Mouse (Mus musculus) neural tube, embryonic 15.5 days (tissue): ENCODE measurements around the gene Aloxe3. TPM values are rescaled to one million over a fixed set of nuclear protein-coding genes. Genes with fewer than 3 reads are reported as not detected.

ENCODE experiments used
- ATAC-seq: fragments of 200-750 bp; cut with Nextera tagmentation; 2 replicates; pipeline ENCODE4 v1.8.0; 2017; ENCODE audit warnings: mild to moderate bottlenecking, moderate TSS enrichment, moderate library complexity; ENCODE audit not compliant: low FRiP score
- H3K27ac ChIP-seq: fragments of 300-500 bp; sonication (generic); replicated peaks from 2 replicates; pipeline ENCODE4 v1.5.1; 2015; ENCODE audit warnings: mild to moderate bottlenecking, inconsistent platforms
- H3K27me3 ChIP-seq: fragments of 300-500 bp; sonication (generic); replicated peaks from 2 replicates; pipeline ENCODE4 v1.6.1; 2015; ENCODE audit warnings: inconsistent platforms
- H3K36me3 ChIP-seq: fragments of 300-500 bp; sonication (generic); 2 replicates; pipeline ENCODE4 v1.6.1; 2015; ENCODE audit warnings: inconsistent platforms
- H3K4me1 ChIP-seq: fragments of 300-500 bp; sonication (generic); 2 replicates; pipeline ENCODE4 v1.6.1; 2015; ENCODE audit warnings: inconsistent platforms
- H3K4me2 ChIP-seq: fragments of 300-500 bp; sonication (generic); 2 replicates; pipeline ENCODE4 v1.6.1; 2015; ENCODE audit warnings: inconsistent platforms, mild to moderate bottlenecking, moderate library complexity
- H3K4me3 ChIP-seq: fragments of 300-500 bp; sonication (generic); replicated peaks from 2 replicates; pipeline ENCODE4 v1.5.1; 2015; ENCODE audit warnings: mild to moderate bottlenecking, inconsistent platforms
- H3K9ac ChIP-seq: fragments of 300-500 bp; sonication (generic); replicated peaks from 2 replicates; pipeline ENCODE4 v1.6.1; 2015; ENCODE audit warnings: mild to moderate bottlenecking, inconsistent platforms
- H3K9me3 ChIP-seq: fragments of 300-500 bp; sonication (generic); replicated peaks from 2 replicates; pipeline ENCODE4 v1.6.1; 2016; ENCODE audit warnings: inconsistent platforms
- WGBS: fragments of 180-500 bp; shearing (Covaris S2); methylation state at CpG from one replicate; pipeline ENCODE4 v1.1.7; 2015; ENCODE audit warnings: mixed read lengths; 5-methylcytosine and 5-hydroxymethylcytosine counted together
- polyA plus RNA-seq: library from polyadenylated mRNA; unstranded; fragments of >200 nt; fragmentation: Nextera tagmentation; extraction: Ambion mirVana; gene quantifications from 2 replicates; pipeline ENCODE4 v1.2.1, GENCODE M21; 2015

Aloxe3 gene
- polyA plus RNA-seq, 1 experiment from 2014 or later, result 6.1 TPM

DNA sequence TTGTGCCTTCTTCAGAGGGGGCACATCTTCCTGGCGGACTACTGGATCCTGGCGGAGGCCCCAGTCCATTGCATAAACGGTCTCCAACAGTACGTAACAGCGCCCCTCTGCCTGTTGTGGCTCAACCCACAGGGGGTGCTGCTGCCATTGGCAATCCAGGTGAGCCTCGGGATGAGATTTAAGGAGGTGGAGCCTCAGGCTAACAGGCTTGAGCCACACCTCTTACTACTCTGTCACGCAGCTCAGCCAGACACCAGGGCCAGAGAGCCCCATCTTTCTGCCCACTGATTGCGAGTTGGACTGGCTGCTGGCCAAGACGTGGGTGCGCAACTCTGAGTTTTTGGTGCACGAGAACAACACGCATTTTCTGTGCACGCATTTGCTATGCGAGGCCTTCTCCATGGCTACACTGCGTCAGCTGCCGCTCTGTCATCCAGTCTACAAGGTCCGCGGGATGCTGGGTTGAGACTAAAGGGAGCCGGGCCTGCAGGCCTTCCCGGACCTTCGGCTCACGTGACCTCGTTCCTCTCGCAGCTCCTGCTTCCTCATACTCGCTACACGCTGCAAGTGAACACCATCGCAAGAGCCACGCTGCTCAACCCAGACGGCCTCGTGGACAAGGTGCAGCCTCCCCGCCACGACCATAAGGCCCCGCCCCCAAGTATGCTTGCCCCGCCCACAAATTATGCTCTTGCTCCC lies 8.4 kb downstream of the Aloxe3 start:
- peaks cover 15% of the 10 kb centered on the region for H3K4me1 ChIP-seq
- peak overlapping the region; percentile 40 for H3K4me3 ChIP-seq
- 2% methylated on average over 34 of the region's 34 CpGs for WGBS
- no peaks in the 10 kb centered on the region for H3K36me3 ChIP-seq
- H3K27ac ChIP-seq, result peak overlapping the region; percentile 45; the same call in 1 of the 2 replicates
- peak overlapping the region; percentile 43 for H3K9ac ChIP-seq
- H3K27me3 ChIP-seq, result peaks cover 6% of the 10 kb centered on the region; the same call in 1 of the 2 replicates
- peak overlapping the region; percentile 69 for H3K4me2 ChIP-seq
- peak; percentile 75 for ATAC-seq
- H3K9me3 ChIP-seq, result no peaks in the 10 kb centered on the region

DNA sequence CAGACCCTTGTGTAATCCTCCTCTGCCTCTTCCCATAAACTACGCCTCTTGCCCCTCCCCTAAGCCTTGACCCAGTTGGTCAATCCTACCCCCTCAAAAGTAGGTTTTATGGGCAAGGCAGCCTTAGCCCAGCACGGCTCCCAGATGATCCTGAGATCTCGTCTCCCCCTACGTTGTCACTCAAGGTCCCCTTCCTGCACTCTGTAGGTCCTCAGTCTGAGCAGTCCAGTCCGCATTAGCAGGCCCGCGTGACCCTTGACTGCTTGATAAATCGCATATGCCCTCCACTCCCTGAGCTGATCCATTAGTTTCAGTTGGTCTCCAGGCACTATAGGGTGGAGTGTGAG lies 8.9 kb downstream of the Aloxe3 start:
- Histone ChIP-seq H3K4me3 (peak overlapping the region; percentile 40), H3K9me3 (no peaks in the 10 kb centered on the region), H3K27me3 (peaks cover 6% of the 10 kb centered on the region; the same call in 1 of the 2 replicates), H3K4me1 (peaks cover 15% of the 10 kb centered on the region), H3K4me2 (peak overlapping the region; percentile 69), H3K36me3 (no peaks in the 10 kb centered on the region), H3K27ac (no peak overlapping the region), H3K9ac (peak overlapping the region; percentile 43; the same call in 1 of the 2 replicates)
- WGBS, result 35% methylated on average over 8 of the region's 8 CpGs
- no peak for ATAC-seq

DNA sequence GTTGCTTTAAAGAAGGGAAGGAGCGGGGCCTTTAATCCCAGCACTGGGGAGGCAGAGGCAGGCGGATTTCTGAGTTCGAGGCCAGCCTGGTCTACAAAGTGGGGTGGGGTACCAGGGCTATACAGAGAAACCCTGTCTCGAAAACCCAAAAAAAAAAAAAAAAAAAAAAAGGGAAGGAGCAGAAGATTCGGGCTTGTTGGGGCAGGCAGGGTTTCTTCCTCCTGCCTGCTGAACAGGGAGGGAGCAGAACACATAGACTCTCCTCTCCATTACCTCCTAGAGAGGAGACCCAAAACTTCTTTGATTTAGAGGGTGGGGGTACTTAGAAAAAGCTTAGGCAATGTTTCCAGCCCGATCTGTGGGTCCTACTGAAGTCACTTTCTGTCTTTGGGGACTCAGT lies 9.7 kb downstream of the Aloxe3 start:
- ATAC-seq, result no peak
- peaks cover 6% of the 10 kb centered on the region; the same call in 1 of the 2 replicates for H3K27me3 ChIP-seq
- no peak overlapping the region for H3K4me2 ChIP-seq
- no peak overlapping the region for H3K4me3 ChIP-seq
- WGBS, result 90% methylated on average over 6 of the region's 6 CpGs
- peaks cover 15% of the 10 kb centered on the region for H3K4me1 ChIP-seq
- no peaks in the 10 kb centered on the region for H3K9me3 ChIP-seq
- no peaks in the 10 kb centered on the region for H3K36me3 ChIP-seq
- no peak overlapping the region for H3K9ac ChIP-seq
- no peak overlapping the region for H3K27ac ChIP-seq

DNA sequence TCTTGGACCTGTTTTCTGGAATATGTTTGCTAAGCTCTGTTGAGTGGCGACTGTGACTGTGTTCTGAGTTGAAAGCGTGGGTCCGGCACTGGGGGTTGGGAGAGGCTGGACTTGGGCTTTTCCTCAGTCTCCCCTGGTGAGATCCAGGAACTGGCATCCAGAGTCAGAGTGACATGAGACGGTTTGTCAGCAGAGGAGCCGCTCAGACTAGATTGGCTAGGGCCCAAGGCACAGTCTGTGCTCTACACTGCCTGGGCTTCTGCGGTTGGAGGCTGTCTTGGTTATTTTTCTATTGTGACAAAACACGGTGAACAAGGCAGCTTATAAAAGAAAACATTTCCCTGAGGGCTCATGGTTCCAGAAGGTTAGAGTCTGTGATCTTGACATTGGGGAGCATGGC lies 21.9 kb downstream of the Aloxe3 start:
- Histone ChIP-seq H3K4me1 (0 out of 2 replicates have a peak, but pooled peaks cover 10% of the 10 kb centered on the region), H3K9me3 (no peaks in the 10 kb centered on the region), H3K27me3 (peaks cover 10% of the 10 kb centered on the region; the same call in 1 of the 2 replicates), H3K4me2 (no peak overlapping the region), H3K4me3 (no peak overlapping the region), H3K9ac (no peak overlapping the region), H3K36me3 (no peaks in the 10 kb centered on the region), H3K27ac (no peak overlapping the region)
- no peak for ATAC-seq
- WGBS, result 69% methylated on average over 7 of the region's 7 CpGs

DNA sequence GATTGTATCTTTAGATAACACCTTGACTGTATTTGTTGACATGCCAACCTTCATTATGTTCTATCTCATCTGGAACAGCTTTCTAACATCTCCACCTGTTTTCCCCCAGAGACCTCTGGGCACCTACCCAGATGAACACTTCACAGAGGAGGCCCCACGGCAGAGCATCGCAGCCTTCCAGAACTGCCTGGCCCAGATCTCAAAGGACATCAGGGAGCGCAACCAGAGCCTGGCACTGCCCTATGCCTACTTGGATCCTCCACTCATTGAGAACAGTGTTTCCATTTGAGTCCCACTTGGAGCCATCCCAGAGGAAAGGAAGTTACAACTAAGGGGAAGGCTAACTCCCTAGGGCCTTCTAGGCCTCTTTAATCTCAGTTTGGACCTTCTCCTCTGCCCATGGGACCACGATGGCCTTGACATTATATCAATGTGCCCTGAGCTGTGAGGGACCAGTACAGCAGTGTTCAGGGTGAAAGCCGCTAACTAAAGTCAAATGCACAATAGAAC lies 22.8 kb downstream of the Aloxe3 start:
- WGBS, result 86% methylated on average over 5 of the region's 5 CpGs
- Histone ChIP-seq H3K4me2 (no peak overlapping the region), H3K27ac (no peak overlapping the region), H3K9me3 (no peaks in the 10 kb centered on the region), H3K4me1 (0 out of 2 replicates have a peak, but pooled peaks cover 10% of the 10 kb centered on the region), H3K9ac (no peak overlapping the region), H3K36me3 (no peaks in the 10 kb centered on the region), H3K4me3 (no peak overlapping the region), H3K27me3 (peaks cover 10% of the 10 kb centered on the region; the same call in 1 of the 2 replicates)
- ATAC-seq, result no peak

DNA sequence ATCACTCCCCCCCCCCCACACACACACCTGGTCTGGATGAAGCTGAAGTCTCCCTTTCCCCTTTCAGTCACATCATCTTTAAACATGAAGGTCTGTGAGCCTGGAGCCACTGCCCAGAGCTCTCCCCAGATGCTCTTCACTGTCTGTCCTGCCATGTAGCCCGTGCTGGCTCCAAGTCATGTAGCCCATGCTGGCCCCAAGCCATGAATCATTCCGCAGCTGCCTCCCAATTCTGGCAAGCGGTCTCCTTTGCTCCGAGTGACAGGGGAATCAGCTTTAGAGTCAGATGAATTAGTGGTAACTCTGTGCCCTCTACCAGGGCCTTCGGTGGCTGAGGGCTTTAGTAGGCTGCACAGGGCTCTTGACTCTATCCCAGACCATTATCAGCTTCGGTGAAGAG lies 24.0 kb downstream of the Aloxe3 start:
- Histone ChIP-seq H3K27me3 (peaks cover 10% of the 10 kb centered on the region; the same call in 1 of the 2 replicates), H3K9me3 (no peaks in the 10 kb centered on the region), H3K36me3 (no peaks in the 10 kb centered on the region), H3K4me3 (no peak overlapping the region), H3K27ac (no peak overlapping the region), H3K4me1 (0 out of 2 replicates have a peak, but pooled peaks cover 10% of the 10 kb centered on the region), H3K9ac (no peak overlapping the region), H3K4me2 (no peak overlapping the region)
- no peak for ATAC-seq
- 73% methylated on average over 6 of the region's 6 CpGs for WGBS

DNA sequence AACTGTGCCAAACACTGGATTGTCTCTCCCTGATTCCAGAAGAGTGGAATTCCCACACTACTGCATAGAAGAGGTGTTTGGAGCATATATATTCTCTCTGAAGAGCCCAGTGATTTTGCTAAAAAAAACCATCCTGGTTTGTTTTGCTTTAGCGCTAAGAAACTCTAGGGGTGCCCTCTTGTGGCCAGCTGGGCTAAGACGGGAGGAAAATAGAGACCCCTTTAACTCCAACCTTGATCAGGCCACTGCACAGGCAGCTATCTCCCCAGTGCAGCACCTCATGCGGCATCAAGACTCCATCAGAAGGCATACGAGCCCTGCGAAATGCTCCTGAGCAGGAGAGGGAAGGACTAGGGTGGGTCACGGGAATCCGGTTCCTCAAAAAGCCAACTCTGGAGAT lies 24.7 kb downstream of the Aloxe3 start:
- Histone ChIP-seq H3K9ac (0 out of 2 replicates have a peak overlapping the region, but pooled peaks have one; percentile 23), H3K27ac (no peak overlapping the region), H3K9me3 (no peaks in the 10 kb centered on the region), H3K27me3 (peaks cover 13% of the 10 kb centered on the region; the same call in 1 of the 2 replicates), H3K4me3 (peak overlapping the region; percentile 23), H3K4me1 (0 out of 2 replicates have a peak, but pooled peaks cover 10% of the 10 kb centered on the region), H3K36me3 (no peaks in the 10 kb centered on the region), H3K4me2 (peak overlapping the region; percentile 50)
- ATAC-seq, result no peak
- WGBS, result 3% methylated on average over 7 of the region's 7 CpGs

DNA sequence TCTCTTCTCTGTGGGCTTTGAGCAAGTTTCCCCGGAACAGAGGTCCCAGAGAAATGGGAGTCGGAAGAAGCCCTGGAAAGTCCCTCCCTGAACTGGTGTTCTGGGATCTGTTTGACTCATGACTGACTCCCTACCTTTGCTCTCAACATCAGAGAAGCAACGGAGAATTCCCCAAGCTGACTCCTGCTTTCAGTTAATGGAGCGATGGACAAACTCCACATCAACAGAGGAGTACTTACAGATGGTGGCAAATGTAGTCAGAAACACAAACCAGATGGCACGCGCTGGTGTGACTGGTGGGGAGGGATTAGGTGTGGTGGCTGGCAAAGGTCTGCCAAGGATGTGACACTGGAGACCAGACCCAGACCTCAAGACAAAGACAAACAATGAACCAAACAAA lies 25.3 kb downstream of the Aloxe3 start:
- Histone ChIP-seq H3K36me3 (no peaks in the 10 kb centered on the region), H3K27ac (no peak overlapping the region), H3K4me3 (peak overlapping the region; percentile 23), H3K9me3 (no peaks in the 10 kb centered on the region), H3K9ac (0 out of 2 replicates have a peak overlapping the region, but pooled peaks have one; percentile 23), H3K27me3 (peaks cover 15% of the 10 kb centered on the region; the same call in 1 of the 2 replicates), H3K4me2 (peak overlapping the region; percentile 50), H3K4me1 (0 out of 2 replicates have a peak, but pooled peaks cover 10% of the 10 kb centered on the region)
- no peak for ATAC-seq
- WGBS, result 64% methylated on average over 6 of the region's 6 CpGs

DNA sequence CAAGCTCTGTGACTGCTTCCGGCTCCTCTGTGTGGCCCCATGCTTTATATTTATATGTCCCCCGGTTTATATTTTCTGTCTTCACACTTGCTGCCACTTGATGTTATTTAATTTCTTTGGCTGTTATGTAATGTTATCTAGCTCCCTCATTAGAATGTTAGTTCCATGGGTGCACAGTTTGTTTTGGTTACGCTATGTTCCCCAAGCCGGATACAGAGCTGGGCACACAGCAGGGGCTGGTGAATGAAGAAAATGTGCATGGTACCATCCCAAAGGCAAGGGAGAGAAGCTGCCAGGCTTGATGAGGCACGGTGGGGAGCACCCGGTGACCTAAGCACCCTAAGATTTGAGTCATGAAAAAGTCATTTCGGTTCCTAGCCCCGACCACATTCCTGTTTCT lies 28.1 kb downstream of the Aloxe3 start:
- no peak for ATAC-seq
- no peak overlapping the region for H3K9ac ChIP-seq
- H3K4me1 ChIP-seq, result peaks cover 18% of the 10 kb centered on the region
- H3K27ac ChIP-seq, result no peak overlapping the region
- H3K4me2 ChIP-seq, result no peak overlapping the region
- 86% methylated on average over 8 of the region's 8 CpGs for WGBS
- no peaks in the 10 kb centered on the region for H3K9me3 ChIP-seq
- peaks cover 33% of the 10 kb centered on the region for H3K27me3 ChIP-seq
- H3K4me3 ChIP-seq, result no peak overlapping the region
- H3K36me3 ChIP-seq, result no peaks in the 10 kb centered on the region

DNA sequence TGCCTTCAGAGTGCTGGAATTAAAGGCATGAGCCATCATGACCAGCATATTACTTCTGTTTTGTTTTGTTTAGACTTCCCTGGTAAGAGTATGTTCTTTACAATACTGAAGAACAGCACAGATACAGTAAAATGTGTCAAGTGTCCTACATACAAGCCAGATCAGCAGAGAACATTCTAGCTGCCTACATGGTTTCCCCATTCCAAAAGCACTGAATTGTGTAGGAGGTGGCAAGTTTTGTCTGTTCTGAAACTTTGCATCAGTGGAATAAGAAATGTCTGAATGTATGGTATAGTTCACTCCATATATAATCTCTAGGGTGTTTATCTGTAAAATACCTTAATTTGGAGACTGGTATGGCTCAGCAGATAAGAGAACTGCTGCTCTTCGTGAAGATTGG lies 29.7 kb downstream of the Aloxe3 start:
- H3K27ac ChIP-seq, result no peak overlapping the region
- no peak overlapping the region for H3K4me3 ChIP-seq
- H3K36me3 ChIP-seq, result no peaks in the 10 kb centered on the region
- WGBS, result 48% methylated on average over 1 of the region's 1 CpGs
- H3K4me2 ChIP-seq, result no peak overlapping the region
- no peak for ATAC-seq
- no peaks in the 10 kb centered on the region for H3K9me3 ChIP-seq
- H3K27me3 ChIP-seq, result peaks cover 34% of the 10 kb centered on the region
- no peak overlapping the region for H3K9ac ChIP-seq
- peaks cover 15% of the 10 kb centered on the region for H3K4me1 ChIP-seq

DNA sequence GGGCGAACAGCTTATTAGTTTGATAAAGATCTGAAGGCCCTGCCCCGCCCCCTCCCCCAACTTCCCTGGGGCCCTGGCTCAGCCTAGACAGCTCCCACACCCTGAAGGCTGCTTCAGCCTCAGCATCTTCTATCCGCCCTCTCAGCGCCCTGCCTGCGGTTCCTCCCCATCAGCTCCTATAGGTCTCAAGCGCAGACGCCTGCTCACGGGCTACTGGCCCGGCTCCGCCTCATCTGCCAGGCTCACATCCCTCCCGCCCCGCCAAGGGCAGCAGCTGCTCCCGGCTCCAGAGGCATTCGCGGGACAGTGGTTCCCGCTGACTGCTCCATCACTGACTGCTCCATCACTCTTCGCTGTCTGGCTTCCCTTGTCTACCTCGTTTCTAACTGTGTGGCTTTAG lies 31.1 kb downstream of the Aloxe3 start, which contains the start of gene Alox12b:
Alox12b (plus strand) TSS at position 190 of the 400 bp plus-strand sequence.
- no peak for ATAC-seq
- Histone ChIP-seq H3K9ac (no peak within 1 kb of the TSS; the same call in 1 of the 2 replicates), H3K4me1 (peaks cover 8% of the 10 kb centered on the region), H3K4me3 (peak within 1 kb of the TSS; percentile 25), H3K27me3 (peaks cover 31% of the 10 kb centered on the region), H3K9me3 (no peaks in the 10 kb centered on the region), H3K27ac (no peak within 1 kb of the TSS), H3K36me3 (no peaks in the 10 kb centered on the region), H3K4me2 (peak within 1 kb of the TSS; percentile 53)
- WGBS, result 3% methylated on average over 17 of the region's 18 CpGs

DNA sequence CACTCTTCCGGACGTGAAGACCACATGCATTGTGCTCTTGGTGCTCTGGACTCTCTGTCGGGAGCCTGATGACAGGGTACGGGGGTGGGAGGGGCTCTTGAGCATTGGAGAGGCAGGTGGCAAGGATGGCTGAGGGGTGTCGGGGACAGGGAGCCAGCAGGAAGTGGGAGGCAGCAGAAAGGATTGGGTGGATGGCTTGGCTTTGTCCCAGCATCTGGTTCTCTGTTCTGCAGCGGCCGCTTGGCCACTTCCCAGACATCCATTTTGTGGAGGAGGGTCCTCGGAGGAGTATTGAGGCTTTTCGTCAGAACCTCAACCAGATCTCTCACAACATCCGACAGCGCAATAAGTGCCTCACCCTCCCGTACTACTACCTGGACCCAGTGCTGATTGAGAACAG lies 43.6 kb downstream of the Aloxe3 start:
- Histone ChIP-seq H3K4me3 (no peak overlapping the region), H3K36me3 (no peaks in the 10 kb centered on the region), H3K27me3 (no peaks in the 10 kb centered on the region), H3K4me2 (no peak overlapping the region), H3K27ac (no peak overlapping the region), H3K9ac (no peak overlapping the region), H3K4me1 (no peaks in the 10 kb centered on the region), H3K9me3 (no peaks in the 10 kb centered on the region)
- ATAC-seq, result no peak
- WGBS, result 86% methylated on average over 12 of the region's 12 CpGs
